Mouse (Mus musculus) small intestine, adult 2 months (tissue): ENCODE data around the gene Upk1a. TPM values are rescaled to one million over a fixed set of nuclear protein-coding genes. Genes with fewer than 3 reads are reported as not detected.

Source experiments
- H3K27ac ChIP-seq: fragments of 200-500 bp; 2 replicates; pipeline ENCODE4 v1.5.1; 2012; ENCODE audit warnings: low read depth, low read length, control low read depth, inconsistent platforms; ENCODE audit not compliant: insufficient read depth
- H3K27me3 ChIP-seq: fragments of 200-500 bp; 2 replicates; pipeline ENCODE4 v1.6.1; 2012; ENCODE audit warnings: mild to moderate bottlenecking, moderate library complexity, low read length, inconsistent platforms; ENCODE audit not compliant: control insufficient read depth, insufficient read depth
- H3K36me3 ChIP-seq: fragments of 200-500 bp; 2 replicates; pipeline ENCODE4 v1.6.1; 2012; ENCODE audit warnings: mild to moderate bottlenecking, low read length, control low read depth, inconsistent platforms; ENCODE audit not compliant: control insufficient read depth, insufficient read depth
- H3K4me1 ChIP-seq: fragments of 200-500 bp; 2 replicates; pipeline ENCODE4 v1.6.1; 2012; ENCODE audit warnings: low read length, inconsistent platforms, mixed read lengths; ENCODE audit not compliant: control insufficient read depth, insufficient read depth, insufficient read length
- H3K4me3 ChIP-seq: fragments of 200-500 bp; 2 replicates; pipeline ENCODE4 v1.5.1; 2012; ENCODE audit warnings: low read depth, mild to moderate bottlenecking, control low read depth, inconsistent platforms, low read length, moderate library complexity
- CTCF ChIP-seq: fragments of 200-500 bp; IDR thresholded peaks from 2 replicates; pipeline ENCODE4 v1.5.1; 2012; ENCODE audit warnings: low read depth, mild to moderate bottlenecking, control low read depth, inconsistent platforms, low read length, moderate library complexity, mixed read lengths; ENCODE audit not compliant: insufficient replicate concordance, insufficient read length; ENCODE audit errors: extremely low read depth
- POLR2A ChIP-seq: fragments of 200-500 bp; IDR thresholded peaks from 2 replicates; pipeline ENCODE4 v1.6.1; 2012; ENCODE audit warnings: low read depth, mild to moderate bottlenecking, control low read depth, inconsistent platforms, low read length, moderate library complexity
- WGBS: fragments of 180-500 bp; shearing (Covaris S2); methylation state at CpG from one replicate; pipeline ENCODE4 v1.1.7; 2018; 5-methylcytosine and 5-hydroxymethylcytosine counted together
- polyA plus RNA-seq: library from polyadenylated mRNA; depleted of rRNA; stranded (reverse); fragments of >200 nt; gene quantifications from 2 replicates; pipeline ENCODE4 v1.2.3, GENCODE M21; 2012

Gene Upk1a
- polyA plus RNA-seq, 1 experiment: 8.2 TPM

- WGBS: 54% methylated on average over 5 of the region's 5 CpGs
- Histone ChIP-seq H3K27me3 (no peaks in the 10 kb centered on the region), H3K27ac (no peak overlapping the region), H3K4me1 (no peaks in the 10 kb centered on the region), H3K36me3 (peaks cover 31% of the 10 kb centered on the region), H3K4me3 (no peak overlapping the region)
- no peak for TF ChIP-seq CTCF
- TF ChIP-seq POLR2A: no peak
These were observed 2.6 kb upstream of the Upk1a start for GRCm38 (mm10) chr7:30615049-30615760.

GRCm38 (mm10) chr7:30614454-30614853, 1.8 kb upstream of the Upk1a start:
- 56% methylated on average over 2 of the region's 2 CpGs for WGBS
- no peak for TF ChIP-seq POLR2A
- TF ChIP-seq CTCF: no peak
- H3K27me3 ChIP-seq: no peaks in the 10 kb centered on the region
- H3K27ac ChIP-seq: no peak overlapping the region
- peaks cover 30% of the 10 kb centered on the region for H3K36me3 ChIP-seq
- no peak overlapping the region for H3K4me3 ChIP-seq
- no peaks in the 10 kb centered on the region for H3K4me1 ChIP-seq

GRCm38 (mm10) chr7:30613529-30614112, 974 bp upstream of the Upk1a start:
- Histone ChIP-seq H3K36me3 (peaks cover 22% of the 10 kb centered on the region), H3K4me3 (no peak overlapping the region), H3K4me1 (no peaks in the 10 kb centered on the region), H3K27me3 (no peaks in the 10 kb centered on the region), H3K27ac (no peak overlapping the region)
- 15% methylated on average over 14 of the region's 14 CpGs for WGBS
- TF ChIP-seq CTCF (peak; percentile 89), POLR2A (no peak)

GRCm38 (mm10) chr7:30610043-30610442, 2.6 kb downstream of the Upk1a start:
- Histone ChIP-seq H3K36me3 (no peaks in the 10 kb centered on the region), H3K27me3 (no peaks in the 10 kb centered on the region), H3K27ac (no peak overlapping the region), H3K4me3 (no peak overlapping the region), H3K4me1 (peaks cover 5% of the 10 kb centered on the region)
- TF ChIP-seq POLR2A: no peak
- no peak for TF ChIP-seq CTCF
- WGBS: 45% methylated on average over 7 of the region's 7 CpGs

GRCm38 (mm10) chr7:30608476-30608875, 4.2 kb downstream of the Upk1a start:
- 48% methylated on average over 16 of the region's 16 CpGs for WGBS
- Histone ChIP-seq H3K27me3 (no peaks in the 10 kb centered on the region), H3K4me3 (no peak overlapping the region), H3K36me3 (no peaks in the 10 kb centered on the region), H3K4me1 (peaks cover 5% of the 10 kb centered on the region), H3K27ac (no peak overlapping the region)
- TF ChIP-seq CTCF: no peak
- TF ChIP-seq POLR2A: no peak

- Histone ChIP-seq H3K27me3 (no peaks in the 10 kb centered on the region), H3K27ac (no peak overlapping the region), H3K36me3 (no peaks in the 10 kb centered on the region), H3K4me1 (peaks cover 9% of the 10 kb centered on the region), H3K4me3 (no peak overlapping the region)
- WGBS: 17% methylated on average over 8 of the region's 8 CpGs
- peak; percentile 82 for TF ChIP-seq CTCF
- no peak for TF ChIP-seq POLR2A
These were observed 4.8 kb downstream of the Upk1a start for GRCm38 (mm10) chr7:30607706-30608309.

GRCm38 (mm10) chr7:30604944-30605343, 7.7 kb downstream of the Upk1a start:
- H3K27me3 ChIP-seq: no peaks in the 10 kb centered on the region
- peaks cover 15% of the 10 kb centered on the region for H3K4me1 ChIP-seq
- H3K27ac ChIP-seq: no peak overlapping the region
- no peak overlapping the region for H3K4me3 ChIP-seq
- no peak for TF ChIP-seq CTCF
- no peak for TF ChIP-seq POLR2A
- 70% methylated on average over 8 of the region's 8 CpGs for WGBS
- no peaks in the 10 kb centered on the region for H3K36me3 ChIP-seq
